Mouse (Mus musculus) brain, embryonic 14.5 days (tissue): Measurements from ENCODE around the gene Srp68.

Experiments
- CTCF ChIP-seq: fragments of 200-500 bp; IDR thresholded peaks from 2 replicates; pipeline ENCODE4 v1.5.1; 2012; ENCODE audit warnings: inconsistent platforms, mild to moderate bottlenecking, moderate library complexity, borderline replicate concordance; ENCODE audit not compliant: insufficient read depth, insufficient read length; ENCODE audit errors: extremely low read depth
- POLR2A ChIP-seq: fragments of 200-500 bp; IDR thresholded peaks from 2 replicates; pipeline ENCODE4 v1.6.1; 2012; ENCODE audit warnings: mild to moderate bottlenecking, inconsistent platforms, borderline replicate concordance; ENCODE audit not compliant: poor library complexity, insufficient read depth, insufficient read length, severe bottlenecking; ENCODE audit errors: extremely low read depth

DNA sequence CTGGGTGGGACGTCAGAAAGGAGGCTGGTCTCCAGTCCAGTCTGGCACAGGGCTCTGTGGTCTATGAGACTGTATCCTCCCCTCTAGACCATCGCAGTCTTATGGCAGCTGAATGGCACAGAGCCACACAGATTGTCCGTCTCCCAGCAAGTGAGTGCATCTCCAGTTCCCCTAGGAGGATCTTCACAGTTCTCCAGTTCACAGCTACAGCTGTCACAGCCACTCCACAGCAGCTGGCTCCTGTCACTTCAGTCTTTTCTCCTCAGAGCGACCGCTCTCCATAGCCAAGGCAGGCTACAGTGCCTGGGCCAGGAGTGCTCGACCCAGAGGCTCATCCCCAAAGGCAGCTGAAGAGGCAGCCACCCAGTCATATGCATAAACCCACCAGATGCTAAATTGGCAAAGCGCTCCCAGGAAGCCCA lies 11.8 kb upstream of the Srp68 start:
- TF ChIP-seq POLR2A (no peak), CTCF (no peak)
